Mouse (Mus musculus): ENCODE results near the gene Abhd5. TPM values are rescaled to one million over a fixed set of nuclear protein-coding genes. Genes with fewer than 3 reads are reported as not detected.

Gene Abhd5
- total and polyA plus RNA-seq, 3 experiments = 6.0 to 12.2 (median 8.8) TPM

DNA sequence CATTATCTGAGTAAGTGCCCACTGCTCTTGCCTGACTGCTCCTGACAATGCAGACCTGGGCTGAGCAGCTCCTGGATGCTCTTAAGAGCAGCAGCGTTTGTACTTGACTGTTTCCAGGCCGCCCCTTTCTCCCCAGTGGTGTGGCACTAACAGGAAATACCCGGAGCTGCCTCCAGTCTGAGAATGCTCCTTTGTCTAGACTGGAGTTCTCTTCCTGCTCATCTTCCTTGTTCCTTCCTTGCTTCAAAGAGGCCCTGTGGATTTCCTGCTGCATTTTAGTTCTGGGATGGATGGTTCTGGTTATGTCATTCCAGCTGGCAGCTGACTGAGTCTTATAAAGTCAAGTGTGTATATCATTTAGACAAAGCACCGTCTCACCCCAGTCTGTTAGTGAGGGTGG is 21.1 kb downstream of the Abhd5 start:
- Histone ChIP-seq H3K79me2 (replicated peaks; ENCODE audit: control insufficient read depth, extremely low read depth, insufficient read depth, poor library complexity, severe bottlenecking) (no peaks in the 10 kb centered on the region), H3K36me3 (replicated peaks in 1 of 2; ENCODE audit: control insufficient read depth in 1 of 2, insufficient read depth in 1 of 2, low read length in 1 of 2) (peaks cover 0 to 13% of the 10 kb centered on the region in 2 experiments), H3K27me3 (replicated peaks) (no peaks in the 10 kb centered on the region), H3K4me1 (ENCODE audit: control insufficient read depth in 1 of 2, insufficient read depth in 2 of 2) (peaks cover 4 to 37% of the 10 kb centered on the region in 2 experiments; a peak in 3 of 4 replicates), H3K27ac (ENCODE audit: insufficient read depth, low read depth) (no peak overlapping the region), H3K9ac (ENCODE audit: insufficient read depth, low read depth) (no peak overlapping the region), H3K4me2 (ENCODE audit: insufficient read depth, low read depth, poor library complexity, severe bottlenecking) (no peak overlapping the region), H3K9me3 (replicated peaks; ENCODE audit: low read length) (no peaks in the 10 kb centered on the region), H3K4me3 (replicated peaks in 1 of 3; ENCODE audit: low read depth in 2 of 3, low read length in 2 of 3, poor library complexity in 1 of 3) (no peak overlapping the region)
- TF ChIP-seq SMC3 (IDR thresholded peaks at IDR 0.05; ENCODE audit: low read depth, low read length) (no peak), ZMIZ1 (IDR thresholded peaks at IDR 0.05; ENCODE audit: low read depth, low read length) (no peak), TCF12 (IDR thresholded peaks at IDR 0.05; ENCODE audit: low read depth, low read length) (no peak), ZC3H11A (IDR thresholded peaks at IDR 0.05; ENCODE audit: low read depth, low read length) (no peak), ZNF384 (IDR thresholded peaks at IDR 0.05; ENCODE audit: low read depth, low read length) (no peak)
- DNase-seq (ENCODE audit: extremely low read depth) = no peak
- dilution Hi-C loops (cut with MboI; ENCODE audit: extremely low pct_ligation_motif_present, extremely low pct_unique_long_range_greater_than_20kb, low sequenced_read_pairs) = no loop called here
- in situ Hi-C loops (cut with MboI; ENCODE audit: low pct_ligation_motif_present, low pct_unique_long_range_greater_than_20kb, low sequenced_read_pairs) = no loop called here

- dilution Hi-C loops (cut with MboI; ENCODE audit: extremely low pct_ligation_motif_present, extremely low pct_unique_long_range_greater_than_20kb, low sequenced_read_pairs) = no loop called here
- no peak for DNase-seq (ENCODE audit: extremely low read depth)
- H3K4me2 ChIP-seq (ENCODE audit: insufficient read depth, low read depth, poor library complexity, severe bottlenecking) = no peak overlapping the region
These were observed 21.6 kb downstream of the Abhd5 start for GRCm38 (mm10) chr9:122372991-122373390.

GRCm38 (mm10) chr9:122378986-122379385 is 27.6 kb downstream of the Abhd5 start:
- Histone ChIP-seq H3K4me2 (ENCODE audit: insufficient read depth, low read depth, poor library complexity, severe bottlenecking) (no peak overlapping the region), H3K4me1 (ENCODE audit: control insufficient read depth in 1 of 2, insufficient read depth in 2 of 2) (peaks cover 4 to 25% of the 10 kb centered on the region in 2 experiments; a peak in 3 of 4 replicates), H3K27ac (ENCODE audit: insufficient read depth, low read depth) (no peak overlapping the region), H3K9me3 (replicated peaks; ENCODE audit: low read length) (no peaks in the 10 kb centered on the region), H3K4me3 (replicated peaks in 1 of 3; ENCODE audit: low read depth in 2 of 3, low read length in 2 of 3, poor library complexity in 1 of 3) (no peak overlapping the region), H3K9ac (ENCODE audit: insufficient read depth, low read depth) (no peak overlapping the region), H3K79me2 (replicated peaks; ENCODE audit: control insufficient read depth, extremely low read depth, insufficient read depth, poor library complexity, severe bottlenecking) (no peaks in the 10 kb centered on the region), H3K36me3 (replicated peaks in 1 of 2; ENCODE audit: control insufficient read depth in 1 of 2, insufficient read depth in 1 of 2, low read length in 1 of 2) (peaks cover 4 to 38% of the 10 kb centered on the region in 2 experiments), H3K27me3 (replicated peaks) (no peaks in the 10 kb centered on the region)
- in situ Hi-C loops (cut with MboI; ENCODE audit: low pct_ligation_motif_present, low pct_unique_long_range_greater_than_20kb, low sequenced_read_pairs) (no loop called here), dilution Hi-C loops (cut with MboI; ENCODE audit: extremely low pct_ligation_motif_present, extremely low pct_unique_long_range_greater_than_20kb, low sequenced_read_pairs) (no loop called here)
- no peak for TF ChIP-seq RCOR1 (conservative IDR thresholded peaks at IDR 0.05; ENCODE audit: low read depth, low read length)
- DNase-seq (ENCODE audit: extremely low read depth) = no peak

More at GRCm38 (mm10) chr9:122372991-122373390, 21.6 kb downstream of the Abhd5 start:
- in situ Hi-C loops (cut with MboI; ENCODE audit: low pct_ligation_motif_present, low pct_unique_long_range_greater_than_20kb, low sequenced_read_pairs) = no loop called here
- Histone ChIP-seq H3K4me3 (replicated peaks in 1 of 3; ENCODE audit: low read depth in 2 of 3, low read length in 2 of 3, poor library complexity in 1 of 3) (no peak overlapping the region), H3K4me1 (ENCODE audit: control insufficient read depth in 1 of 2, insufficient read depth in 2 of 2) (peaks cover 4 to 37% of the 10 kb centered on the region in 2 experiments; a peak in 3 of 4 replicates), H3K36me3 (replicated peaks in 1 of 2; ENCODE audit: control insufficient read depth in 1 of 2, insufficient read depth in 1 of 2, low read length in 1 of 2) (peaks cover 0 to 12% of the 10 kb centered on the region in 2 experiments), H3K27ac (ENCODE audit: insufficient read depth, low read depth) (no peak overlapping the region), H3K9me3 (replicated peaks; ENCODE audit: low read length) (no peaks in the 10 kb centered on the region), H3K79me2 (replicated peaks; ENCODE audit: control insufficient read depth, extremely low read depth, insufficient read depth, poor library complexity, severe bottlenecking) (no peaks in the 10 kb centered on the region), H3K27me3 (replicated peaks) (no peaks in the 10 kb centered on the region), H3K9ac (ENCODE audit: insufficient read depth, low read depth) (no peak overlapping the region)
- no peak for TF ChIP-seq ELF1 (IDR thresholded peaks at IDR 0.05; ENCODE audit: low read depth, low read length)
- TF ChIP-seq POLR2A (IDR thresholded peaks at IDR 0.05; ENCODE audit: low read depth, low read length) = no peak
- no peak for TF ChIP-seq SIN3A (IDR thresholded peaks at IDR 0.05; ENCODE audit: low read length)
- no peak for TF ChIP-seq MAX (IDR thresholded peaks at IDR 0.05; ENCODE audit: low read length)
- TF ChIP-seq E2F4 (IDR thresholded peaks at IDR 0.05; ENCODE audit: insufficient replicate concordance, low read depth, low read length) = no peak
- no peak for TF ChIP-seq ZNF384 (IDR thresholded peaks at IDR 0.05; ENCODE audit: low read depth, low read length)
- TF ChIP-seq GABPA (IDR thresholded peaks at IDR 0.05; ENCODE audit: insufficient replicate concordance, low read depth, low read length) = no peak
- TF ChIP-seq SMC3 (IDR thresholded peaks at IDR 0.05; ENCODE audit: low read depth, low read length) = no peak
- no peak for TF ChIP-seq MXI1 (IDR thresholded peaks at IDR 0.05; ENCODE audit: low read depth, low read length)
- no peak for TF ChIP-seq USF2 (conservative IDR thresholded peaks at IDR 0.05; ENCODE audit: low read depth, low read length)
- TF ChIP-seq NRF1 (IDR thresholded peaks at IDR 0.05; ENCODE audit: low read depth, low read length) = no peak
- no peak for TF ChIP-seq NELFE (IDR thresholded peaks at IDR 0.05; ENCODE audit: low read depth, low read length)
- no peak for TF ChIP-seq ZKSCAN1 (IDR thresholded peaks at IDR 0.05; ENCODE audit: borderline replicate concordance, low read depth, low read length)
- TF ChIP-seq MEF2A (IDR thresholded peaks at IDR 0.05; ENCODE audit: borderline replicate concordance, low read depth, low read length) = no peak
- no peak for TF ChIP-seq MYC (IDR thresholded peaks at IDR 0.05; ENCODE audit: low read depth, low read length)
- TF ChIP-seq ZC3H11A (IDR thresholded peaks at IDR 0.05; ENCODE audit: low read depth, low read length) = no peak
- no peak for TF ChIP-seq ETS1 (conservative IDR thresholded peaks at IDR 0.05; ENCODE audit: low read depth, low read length)
- no peak for TF ChIP-seq PAX5 (IDR thresholded peaks at IDR 0.05; ENCODE audit: low read length)
- TF ChIP-seq IRF4 (IDR thresholded peaks at IDR 0.05; ENCODE audit: low read depth, low read length) = no peak
